Mouse (Mus musculus): ENCODE measurements around the gene Zc3hav1.
"Not testable (repeated sequence)": the region's sequence is repeated elsewhere in the genome, so short reads cannot be mapped to it uniquely, and the experiment has no call there.

Gene Zc3hav1

DNA sequence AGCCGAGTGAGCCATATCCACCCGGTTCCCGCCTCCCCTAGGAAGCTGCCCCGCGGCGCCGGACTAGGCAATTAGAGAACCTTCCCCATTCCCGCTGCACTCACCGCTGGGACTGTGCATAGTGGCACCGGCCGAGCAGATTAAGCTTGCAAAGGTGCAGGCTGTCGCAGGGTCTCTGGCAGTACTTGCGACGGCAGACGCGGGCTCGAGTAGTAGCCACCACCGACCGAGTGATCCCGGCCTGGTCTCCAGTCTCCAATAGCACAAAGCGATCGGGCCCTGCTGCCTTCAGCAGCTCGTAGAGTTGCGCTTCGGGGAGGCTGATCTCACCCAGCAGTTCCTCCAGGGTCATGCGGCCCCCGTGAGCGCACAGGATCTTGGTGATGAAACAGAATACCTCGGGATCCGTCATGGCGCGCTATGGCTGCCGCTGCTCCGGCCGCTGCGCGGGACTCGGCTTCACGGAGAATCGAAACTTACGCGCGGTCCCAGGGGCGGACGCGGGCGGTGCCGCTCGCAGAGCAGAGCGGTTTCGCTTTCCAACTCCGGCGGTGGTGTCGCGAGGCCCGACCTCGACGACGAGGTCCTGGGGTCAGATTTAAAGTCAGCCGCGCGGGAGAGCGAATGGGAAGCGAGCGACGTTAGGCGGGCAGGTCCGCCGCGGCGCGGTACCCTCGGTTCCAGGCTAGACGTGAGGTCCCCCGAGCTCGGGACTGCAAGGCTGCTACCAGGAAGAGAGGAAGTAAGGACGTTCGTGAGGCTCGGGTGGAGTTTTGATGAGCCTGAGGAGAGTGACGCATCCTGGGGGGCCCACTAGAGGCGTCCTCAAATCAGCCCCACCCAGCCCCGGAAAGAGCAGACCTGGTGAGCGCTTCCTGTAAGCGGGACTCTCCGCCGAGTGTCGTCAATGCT lies at the start of gene Zc3hav1:
Gene Zc3hav1 (minus strand): TSS at position 793 of the 912 bp plus-strand sequence.
- peak; percentile 96 for DNase-seq (ENCODE audit: low read depth, low spot score)

DNA sequence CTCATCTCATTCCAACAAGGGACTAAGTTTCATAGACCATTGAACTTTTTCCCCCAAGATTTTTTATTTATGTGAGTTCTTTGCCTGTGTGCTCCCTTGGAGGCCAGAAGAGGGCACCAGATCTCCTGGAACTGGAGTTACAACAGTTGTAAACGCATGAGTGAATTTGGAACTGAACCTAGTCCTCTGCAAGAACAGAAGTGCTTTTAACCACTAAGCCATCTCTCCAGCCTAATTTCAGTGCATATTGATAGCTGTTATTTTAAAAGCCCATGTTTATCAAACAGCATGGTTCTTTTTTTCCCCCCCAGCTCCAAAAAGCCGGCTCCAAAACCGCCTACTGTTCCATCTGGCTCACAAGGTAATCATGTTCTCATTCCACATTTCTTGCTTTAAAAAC lies 35.3 kb upstream of the Zc3hav1 start:
- peak; percentile 70 for DNase-seq (ENCODE audit: low read depth, low spot score)

DNA sequence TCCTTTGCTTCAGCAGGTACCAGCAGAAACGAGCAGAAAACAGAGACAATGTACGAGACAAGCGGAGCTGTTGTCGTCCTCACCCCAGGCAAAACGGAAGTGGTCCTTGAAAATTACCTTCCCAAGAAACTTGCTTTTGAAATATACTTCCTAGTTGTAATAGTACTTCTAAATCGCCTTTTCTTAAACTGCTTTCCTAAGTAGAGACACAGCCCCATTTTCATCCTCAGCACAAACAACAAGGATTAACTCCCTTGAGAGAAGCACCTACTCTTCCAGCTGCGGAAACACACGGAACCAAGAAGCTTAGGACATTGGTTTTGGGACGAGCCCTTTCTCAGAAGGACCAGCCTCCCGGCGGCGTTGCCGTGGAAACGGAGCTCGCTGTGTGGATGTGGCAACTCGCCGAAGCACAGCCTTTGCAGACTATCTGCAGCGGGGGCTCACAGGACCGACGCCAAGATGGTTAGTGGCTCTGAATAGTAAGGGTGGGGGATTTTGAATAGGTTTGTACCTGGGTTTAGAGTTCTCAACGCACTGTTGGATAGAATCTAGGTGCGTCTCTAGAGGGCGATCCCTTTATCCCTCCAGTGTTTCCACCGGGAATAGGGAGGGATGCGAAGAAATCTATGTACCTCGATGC lies 26.8 kb upstream of the Zc3hav1 start, which contains the start of gene Ttc26:
Gene Ttc26 (plus strand): TSS at position 341 of the 643 bp plus-strand sequence.
- DNase-seq (ENCODE audit: low read depth, low spot score), result peak; percentile 93

DNA sequence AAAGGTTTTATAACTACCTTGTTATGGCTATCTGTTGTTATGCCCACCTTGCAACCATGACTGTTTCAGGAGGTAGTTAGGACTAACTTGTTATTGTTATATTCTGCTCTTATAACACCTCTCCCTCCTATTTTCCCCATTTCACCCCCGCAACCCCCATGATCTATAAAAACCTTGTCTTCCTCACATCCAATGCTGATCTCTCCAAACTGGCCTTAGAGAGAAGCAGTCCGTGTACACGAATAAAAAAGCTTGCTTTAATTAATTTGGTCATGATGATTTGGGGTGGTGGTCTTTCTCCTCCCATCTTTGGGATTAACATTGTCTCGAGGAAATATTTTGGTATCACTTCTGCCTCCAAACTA lies 26.3 kb upstream of the Zc3hav1 start:
- DNase-seq (ENCODE audit: low read depth, low spot score), result no peak

DNA sequence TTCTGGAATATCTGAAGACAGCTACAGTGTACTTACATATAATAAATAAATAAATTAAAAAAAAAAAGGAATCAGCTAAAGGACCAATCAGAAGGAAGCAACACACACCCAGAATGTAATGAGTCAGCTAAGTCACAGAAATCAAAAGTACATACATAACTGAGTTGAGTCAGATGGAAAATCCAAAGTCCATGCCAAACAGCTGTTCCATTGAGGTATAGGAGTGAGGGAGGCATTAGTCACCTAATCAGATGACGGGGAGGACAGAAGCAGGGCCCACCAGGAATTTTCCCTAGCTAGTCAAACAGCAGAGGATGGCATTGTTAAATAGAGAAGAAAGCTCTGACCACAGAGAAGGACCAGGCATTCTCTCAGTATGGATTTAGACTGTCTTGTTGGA lies 19.9 kb upstream of the Zc3hav1 start:
- no peak for DNase-seq (ENCODE audit: low read depth, low spot score)

DNA sequence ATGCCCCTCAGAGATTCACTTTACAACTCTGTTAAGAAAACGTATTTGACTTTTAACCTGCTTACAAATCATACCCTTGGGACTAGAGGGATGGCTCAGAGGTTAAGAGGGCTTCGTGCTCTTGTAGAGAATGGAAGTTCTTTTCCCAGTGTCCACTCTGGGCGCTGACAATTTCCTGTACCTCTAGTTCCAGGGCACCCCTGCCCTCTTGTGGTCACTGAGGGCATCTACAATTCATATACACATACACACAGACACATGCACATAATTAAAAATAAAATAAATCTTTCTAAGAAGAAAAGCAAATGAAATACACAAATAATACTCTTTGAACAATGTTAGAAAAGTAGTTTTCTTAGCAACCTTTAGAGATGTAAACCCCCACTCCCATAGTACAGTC lies 15.5 kb upstream of the Zc3hav1 start:
- no peak for DNase-seq (ENCODE audit: low read depth, low spot score)

DNA sequence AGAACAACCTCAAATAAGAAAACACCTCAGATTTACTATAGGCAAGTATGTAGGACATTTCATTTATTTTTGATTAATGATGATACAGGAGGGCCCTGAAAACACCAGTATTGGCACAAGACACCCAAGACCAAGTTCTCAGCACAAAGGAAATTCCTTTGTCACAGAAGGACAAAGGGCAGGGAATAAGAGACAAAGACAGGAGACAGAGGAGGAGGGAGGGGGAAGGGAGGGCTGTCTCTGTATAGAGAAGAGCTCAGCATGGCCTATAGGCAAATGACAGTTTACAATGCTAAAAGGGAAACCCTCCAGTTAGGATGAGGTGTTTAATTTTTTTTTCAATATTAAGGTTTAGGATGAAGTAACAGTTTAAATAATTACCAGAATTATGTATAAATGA lies 9.7 kb upstream of the Zc3hav1 start:
- DNase-seq (ENCODE audit: low read depth, low spot score), result no peak

DNA sequence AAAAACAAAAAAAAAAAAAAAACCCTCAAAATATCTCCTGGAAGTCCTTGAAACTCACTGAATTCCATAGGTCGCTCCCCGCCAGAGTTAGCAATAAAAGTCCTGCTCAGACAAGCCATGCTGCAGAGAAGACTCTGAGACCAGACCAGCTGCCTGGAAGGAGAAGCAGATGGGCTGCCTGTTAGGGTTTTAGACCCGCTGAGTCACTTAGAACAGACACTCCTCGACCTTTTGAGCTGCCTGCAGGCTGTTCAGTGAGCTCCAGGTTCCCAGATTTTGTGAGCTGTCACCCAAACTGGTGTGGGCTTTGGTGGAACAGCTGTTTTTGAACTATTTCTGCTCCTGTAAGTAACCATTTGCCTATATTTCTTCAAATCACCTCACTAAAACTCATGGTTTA lies 9.0 kb upstream of the Zc3hav1 start:
- DNase-seq (ENCODE audit: low read depth, low spot score), result no peak

DNA sequence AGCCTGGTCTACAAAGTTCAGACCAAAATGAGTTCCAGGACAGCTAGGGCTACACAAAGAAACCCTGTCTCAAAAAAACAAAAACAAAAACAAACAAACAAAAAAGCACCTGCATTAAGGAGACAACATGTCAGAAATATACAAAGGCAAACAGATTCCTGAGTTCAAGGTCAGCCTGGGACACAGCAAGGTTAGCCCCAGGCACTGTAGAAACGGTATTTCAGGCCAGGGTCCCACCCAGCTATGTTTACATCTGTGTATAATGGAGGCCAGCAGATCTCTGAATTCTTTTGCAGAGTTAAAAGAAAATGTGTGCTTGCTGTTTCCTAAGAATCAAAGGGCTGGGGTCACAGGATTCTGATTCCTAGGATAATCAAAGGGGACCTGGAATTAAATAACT lies 7.5 kb upstream of the Zc3hav1 start:
- DNase-seq (ENCODE audit: low read depth, low spot score), result no peak

DNA sequence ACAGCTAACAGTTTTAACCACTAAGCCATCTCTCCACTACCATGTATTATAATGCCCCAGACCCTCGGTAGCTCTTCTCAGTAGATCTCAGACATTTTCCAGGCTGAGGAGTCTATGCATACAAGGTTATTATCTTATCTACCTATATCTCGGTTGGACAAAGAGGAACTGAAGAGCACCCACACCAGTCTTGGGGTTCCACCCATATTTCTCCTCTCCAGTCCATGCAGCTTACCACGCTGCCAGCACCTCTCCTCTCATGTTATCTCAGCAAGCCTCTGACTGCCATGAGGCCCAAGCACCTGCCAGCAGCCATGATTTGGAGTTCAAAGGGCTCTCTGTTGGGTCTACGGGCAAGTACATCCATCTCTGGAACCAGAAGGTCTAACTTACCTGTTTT lies 6.7 kb upstream of the Zc3hav1 start:
- DNase-seq (ENCODE audit: low read depth, low spot score), result no peak

DNA sequence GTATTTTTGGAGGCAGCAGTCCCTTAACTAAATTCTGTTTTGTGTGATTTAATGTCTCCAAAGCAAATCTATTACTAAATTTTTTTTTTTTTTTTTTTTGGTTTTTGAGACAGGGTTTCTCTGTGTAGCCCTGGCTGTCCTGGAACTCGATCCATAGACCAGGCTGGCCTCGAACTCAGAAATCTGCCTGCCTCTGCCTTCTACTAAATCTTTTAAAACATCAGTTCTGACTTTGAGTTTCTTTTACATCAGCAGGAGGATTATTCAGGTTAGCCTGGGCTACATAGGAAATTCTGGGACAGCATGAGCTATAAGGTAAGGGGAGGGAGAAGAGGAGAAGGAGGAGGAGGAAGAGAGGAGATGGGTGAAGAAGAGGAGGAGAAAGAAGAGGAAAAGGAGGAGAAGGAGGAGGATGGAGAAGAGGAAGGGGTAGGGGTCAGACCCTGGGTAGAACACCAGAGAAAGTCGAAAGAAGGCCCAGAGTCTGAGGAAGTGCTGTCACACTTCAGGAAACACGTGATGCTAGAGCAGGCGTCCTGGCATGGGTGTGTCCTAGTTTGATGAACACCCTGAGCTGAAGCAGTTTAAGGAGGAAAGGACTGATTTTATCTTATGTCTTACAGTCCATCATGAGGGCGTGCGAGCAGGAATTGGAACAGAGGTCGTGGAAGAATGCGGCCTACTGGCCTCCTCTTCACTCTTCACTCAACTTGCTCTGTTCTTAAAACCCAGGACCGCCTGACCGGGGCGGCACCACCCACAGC lies 5.5 kb upstream of the Zc3hav1 start:
- DNase-seq (ENCODE audit: low read depth, low spot score), result peak; percentile 59

DNA sequence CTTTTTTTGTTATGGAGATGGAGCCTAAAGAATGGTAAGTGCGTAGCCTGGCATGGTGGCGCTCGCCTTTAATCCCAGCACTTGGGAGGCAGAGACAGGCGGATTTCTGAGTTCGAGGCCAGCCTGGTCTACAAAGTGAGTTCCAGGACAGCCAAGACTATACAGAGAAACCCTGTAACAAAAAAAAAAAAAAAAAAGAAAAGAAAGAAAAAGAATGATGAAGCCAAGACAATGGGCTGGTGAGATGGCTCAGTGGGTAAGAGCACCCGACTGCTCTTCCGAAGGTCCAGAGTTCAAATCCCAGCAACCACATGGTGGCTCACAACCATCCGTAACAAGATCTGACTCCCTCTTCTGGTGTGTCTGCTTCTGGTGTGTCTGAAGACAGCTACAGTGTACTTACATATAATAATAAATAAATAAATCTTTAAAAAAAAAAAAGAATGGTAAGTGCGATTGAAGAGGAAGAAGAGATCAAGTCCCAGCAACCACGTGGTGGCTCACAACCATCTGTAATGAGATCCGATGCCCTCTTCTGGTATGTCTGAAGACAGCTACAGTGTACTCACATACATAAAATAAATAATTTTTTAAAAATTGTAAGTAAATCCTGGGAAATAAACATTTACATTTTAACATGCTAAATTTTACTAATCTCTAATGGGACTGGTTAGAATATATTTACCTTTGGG lies 4.8 kb upstream of the Zc3hav1 start:
- not testable (repeated sequence) for DNase-seq (ENCODE audit: low read depth, low spot score)

DNA sequence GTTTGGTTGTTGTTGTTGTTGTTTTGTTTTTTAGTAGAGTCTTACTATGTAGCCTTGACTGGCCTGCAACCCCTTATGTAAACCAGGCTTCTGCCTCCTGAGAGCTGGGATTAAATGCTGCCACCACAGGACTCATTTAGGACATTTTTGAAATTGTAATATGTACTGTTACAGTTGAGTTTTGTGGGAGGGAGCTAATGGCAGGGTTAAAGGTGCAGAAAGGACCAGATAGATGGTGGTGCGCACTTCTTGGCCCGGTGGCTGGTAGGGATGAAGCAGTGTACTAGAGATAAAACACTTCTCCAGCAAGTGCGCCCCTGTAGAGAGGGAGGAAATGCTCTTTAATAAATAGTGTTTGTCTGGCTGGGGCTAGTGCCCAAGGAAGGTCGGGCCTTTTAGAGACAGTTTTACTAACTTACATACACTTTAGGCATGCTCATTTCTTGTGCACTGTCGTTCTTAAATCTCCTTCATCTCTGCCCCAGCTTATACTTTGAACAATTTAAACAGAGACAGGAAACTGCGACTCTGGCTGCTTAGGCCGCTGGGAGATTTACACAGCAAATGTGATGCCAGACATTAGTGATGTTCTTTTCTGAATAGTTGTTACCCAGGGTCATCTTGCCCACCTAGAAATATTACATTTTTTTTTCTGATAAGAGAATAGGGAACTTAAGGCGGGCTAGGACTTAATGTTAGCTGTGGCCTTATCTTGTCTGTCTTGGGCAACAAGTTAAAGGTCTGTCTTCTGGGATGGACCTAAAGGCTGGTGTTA lies 4.0 kb upstream of the Zc3hav1 start:
- no peak for DNase-seq (ENCODE audit: low read depth, low spot score)

DNA sequence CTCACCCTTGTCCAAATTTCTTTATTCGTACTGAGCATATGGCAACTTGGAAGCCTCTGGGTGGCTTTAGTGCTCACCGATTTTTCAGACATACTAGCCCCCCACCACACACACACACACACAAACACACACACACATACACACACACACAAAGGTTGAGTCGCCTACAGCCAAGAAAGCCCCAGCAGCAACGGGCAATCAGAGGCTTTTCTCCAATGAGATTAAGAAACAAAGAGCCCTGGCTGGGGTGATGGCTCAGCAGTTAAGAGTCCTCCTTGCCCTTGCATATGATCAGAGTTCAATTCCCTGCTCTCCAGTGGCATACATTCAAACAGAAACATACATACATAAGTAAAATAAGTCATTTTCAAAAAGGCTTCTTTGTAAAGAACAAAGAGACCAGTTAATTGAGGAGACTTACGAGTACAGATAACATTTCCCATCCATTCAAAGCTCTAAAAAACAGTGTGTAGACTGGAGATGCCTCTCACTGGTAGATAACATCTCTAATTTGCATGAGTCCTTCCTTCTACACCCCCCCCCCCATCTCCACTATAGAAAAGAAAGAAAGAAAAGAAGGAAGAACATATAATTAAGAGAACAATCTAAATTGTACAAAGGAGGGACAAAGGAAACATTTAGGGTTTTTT lies 3.3 kb upstream of the Zc3hav1 start:
- no peak for DNase-seq (ENCODE audit: low read depth, low spot score)

DNA sequence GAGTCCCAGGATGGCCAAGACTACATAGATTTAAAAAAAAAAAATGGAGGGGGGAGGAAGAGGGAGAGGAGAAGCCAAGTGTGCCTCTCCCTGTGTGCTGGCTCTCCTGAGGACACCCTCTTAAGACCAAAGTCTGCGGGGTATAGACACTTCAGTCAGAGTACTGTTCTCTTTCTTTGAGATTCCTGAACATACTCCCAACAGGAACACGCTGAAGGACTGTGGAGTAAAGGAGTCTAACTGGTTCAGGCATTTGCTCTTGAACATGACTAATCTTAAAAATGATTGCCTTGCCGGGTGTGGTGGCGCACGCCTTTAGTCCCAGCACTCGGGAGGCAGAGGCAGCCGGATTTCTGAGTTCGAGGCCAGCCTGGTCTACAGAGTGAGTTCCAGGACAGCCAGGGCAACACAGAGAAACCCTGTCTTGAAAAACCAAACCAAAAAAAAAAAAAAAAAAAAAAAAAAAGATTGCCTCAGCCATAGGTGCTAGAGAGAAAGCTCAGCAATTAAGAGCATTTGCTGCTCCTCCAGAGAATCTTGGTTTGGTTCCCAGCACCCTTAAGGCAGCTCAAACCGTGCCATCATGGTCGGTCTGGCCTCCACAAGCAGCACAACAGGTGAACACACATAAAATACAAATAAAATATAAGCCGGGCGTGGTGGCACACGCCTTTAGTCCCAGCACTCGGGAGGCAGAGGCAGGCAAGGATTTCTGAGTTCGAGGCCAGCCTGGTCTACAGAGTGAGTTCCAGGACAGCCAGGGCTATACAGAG lies 2.4 kb upstream of the Zc3hav1 start:
- not testable (repeated sequence) for DNase-seq (ENCODE audit: low read depth, low spot score)

DNA sequence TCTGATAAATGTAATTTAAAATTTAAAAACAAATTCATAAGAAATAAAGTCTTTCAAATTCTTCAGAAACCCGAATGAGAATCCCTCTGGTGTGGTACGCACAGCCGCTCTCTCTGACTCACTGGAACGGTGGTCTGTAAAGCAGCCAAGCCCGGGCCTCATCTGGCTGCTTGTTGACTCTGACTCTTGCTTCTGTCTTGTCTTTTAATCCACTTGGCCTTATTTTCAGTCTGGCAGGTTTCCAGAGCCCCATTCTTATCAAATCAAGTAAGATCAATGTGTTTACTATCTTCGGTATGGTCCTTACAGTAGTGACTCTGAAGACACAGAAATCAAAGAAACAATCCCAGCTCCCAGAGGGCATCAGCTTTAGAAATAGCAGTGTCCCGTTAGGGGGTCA lies 1.5 kb upstream of the Zc3hav1 start:
- DNase-seq (ENCODE audit: low read depth, low spot score), result no peak

DNA sequence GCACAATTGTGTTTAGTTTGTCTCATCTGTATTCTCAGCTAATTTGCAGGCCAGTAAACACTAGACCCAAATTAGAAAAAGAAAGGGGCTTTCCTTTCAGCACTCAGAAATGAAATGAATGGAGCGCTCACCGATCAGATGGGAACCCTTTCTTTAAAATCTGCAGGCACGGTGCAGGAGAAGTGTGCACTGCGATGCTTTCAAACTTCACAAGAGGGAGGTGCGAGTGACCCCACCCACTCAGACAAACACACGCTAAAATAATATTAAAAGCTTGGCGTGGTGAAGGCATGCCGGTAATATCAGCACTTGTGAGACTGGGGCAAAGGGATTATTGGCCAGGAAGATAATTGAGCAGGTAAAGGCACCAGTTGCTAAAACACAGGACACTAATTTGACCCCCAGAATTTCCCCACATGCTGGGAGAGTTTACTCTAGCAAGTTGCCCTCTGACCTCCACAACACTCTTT lies 986 bp upstream of the Zc3hav1 start:
- peak; percentile 65 for DNase-seq (ENCODE audit: low read depth, low spot score)

DNA sequence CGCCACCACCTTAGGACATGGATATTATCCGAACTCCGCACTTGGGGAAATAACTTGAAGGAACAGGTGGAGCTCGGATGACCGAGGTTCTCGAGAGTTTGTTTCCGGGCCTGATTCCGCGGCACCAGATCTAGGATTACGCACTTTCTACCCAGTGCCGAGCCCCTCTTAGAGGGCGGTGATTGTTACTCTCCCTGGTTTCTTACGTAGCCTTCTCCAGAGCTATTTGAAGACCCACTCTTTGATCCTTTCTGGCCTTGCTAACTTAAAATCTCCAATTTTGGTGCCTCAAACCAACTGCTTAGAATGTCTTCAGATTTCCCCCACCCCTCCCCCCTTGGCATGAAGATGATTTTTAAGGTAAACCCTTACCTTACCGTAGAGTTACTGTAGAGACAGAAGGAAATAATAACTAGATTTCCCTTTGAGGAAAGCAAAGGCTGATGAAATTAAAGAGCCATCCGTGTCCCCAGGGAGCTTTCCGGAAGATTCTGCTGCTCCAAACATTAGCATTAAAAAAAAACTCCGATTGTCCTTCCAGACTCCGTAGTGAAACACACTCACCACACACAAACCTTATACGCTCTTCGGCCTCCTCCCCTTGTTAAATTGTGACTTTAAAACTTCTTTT lies 435 bp upstream of the Zc3hav1 start:
- no peak for DNase-seq (ENCODE audit: low read depth, low spot score)

DNA sequence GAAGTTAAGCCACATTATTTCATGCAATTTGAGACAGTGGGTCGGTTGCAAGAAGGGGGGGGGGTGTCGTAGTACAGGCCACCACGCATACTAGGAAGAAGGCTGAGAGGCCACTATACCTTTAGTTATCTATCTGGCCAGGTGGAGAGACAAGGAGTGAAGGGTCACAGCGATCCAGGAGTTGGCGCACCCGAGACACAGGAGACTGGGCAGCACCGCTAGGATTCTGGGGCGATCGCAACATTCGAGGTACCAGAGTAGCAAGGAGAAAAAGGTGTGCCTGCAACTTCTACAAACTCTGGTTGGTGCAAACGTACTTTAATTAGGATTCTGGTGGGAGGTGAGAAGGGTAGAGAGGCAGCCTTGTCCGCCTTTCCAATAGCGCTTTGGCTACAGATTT lies 1.2 kb downstream of the Zc3hav1 start:
- peak; percentile 57 for DNase-seq (ENCODE audit: low read depth, low spot score)
